Mouse (Mus musculus) MEL (cell line): ENCODE data around the gene Mrpl43. TPM values are rescaled to one million over a fixed set of nuclear protein-coding genes. Genes with fewer than 3 reads are reported as not detected.

Experiments
- DNase-seq: peaks from one replicate; pipeline ENCODE4 v3.0.0; 2011; ENCODE audit warnings: low read depth, low spot score
- H3K27ac ChIP-seq: 2 replicates; pipeline ENCODE4 v1.5.1; 2012; ENCODE audit warnings: low read depth, mild to moderate bottlenecking, control low read depth, low read length, moderate library complexity; ENCODE audit not compliant: control insufficient read depth
- H3K27me3 ChIP-seq, 2 experiments: fragments of 150-350 bp in 1 of 2; sonication (generic) in 1 of 2; 2 replicates each; pipeline ENCODE4 v1.6.1; 2012; ENCODE audit warnings: low read length in 2 of 2, mild to moderate bottlenecking in 2 of 2, improper control_type of control experiment in 1 of 2, moderate library complexity in 1 of 2; ENCODE audit not compliant: insufficient read depth in 2 of 2, control insufficient read depth in 1 of 2
- H3K36me3 ChIP-seq, 2 experiments: 2 replicates each; pipeline ENCODE4 v1.6.1; 2012 to 2014; ENCODE audit warnings: low read length in 2 of 2, improper control_type of control experiment in 1 of 2, inconsistent platforms in 1 of 2, mild to moderate bottlenecking in 1 of 2; ENCODE audit not compliant: insufficient read depth in 2 of 2, control insufficient read depth in 1 of 2
- H3K4me1 ChIP-seq, 2 experiments: fragments of 150-350 bp in 1 of 2; sonication (generic) in 1 of 2; 2 replicates each; pipeline ENCODE4 v1.6.1; 2012; ENCODE audit warnings: low read length in 2 of 2, improper control_type of control experiment in 1 of 2, mild to moderate bottlenecking in 1 of 2; ENCODE audit not compliant: insufficient read depth in 2 of 2, control insufficient read depth in 1 of 2
- H3K4me3 ChIP-seq, 2 experiments: fragments of 150-350 bp in 1 of 2; sonication (generic) in 1 of 2; 2 replicates each; pipeline ENCODE4 v1.5.1; 2012; ENCODE audit warnings: low read depth in 2 of 2, low read length in 2 of 2, mild to moderate bottlenecking in 2 of 2, moderate library complexity in 2 of 2, control low read depth in 1 of 2, improper control_type of control experiment in 1 of 2; ENCODE audit not compliant: control insufficient read depth in 1 of 2, insufficient read depth in 1 of 2
- H3K79me2 ChIP-seq: 2 replicates; pipeline ENCODE4 v1.6.1; 2012; ENCODE audit warnings: mild to moderate bottlenecking, low read length, moderate library complexity; ENCODE audit not compliant: control insufficient read depth, poor library complexity, insufficient read depth
- H3K9ac ChIP-seq: 2 replicates; pipeline ENCODE4 v1.6.1; 2012; ENCODE audit warnings: low read depth, mild to moderate bottlenecking, control low read depth, low read length, moderate library complexity; ENCODE audit not compliant: control insufficient read depth, poor library complexity, severe bottlenecking
- H3K9me3 ChIP-seq: fragments of 150-350 bp; sonication (generic); replicated peaks from 2 replicates; pipeline ENCODE4 v1.6.1; 2012; ENCODE audit warnings: mild to moderate bottlenecking, low read length, improper control_type of control experiment, moderate library complexity; ENCODE audit not compliant: insufficient read depth
- BHLHE40 ChIP-seq: IDR thresholded peaks from 2 replicates; pipeline ENCODE4 v1.6.1; 2012; ENCODE audit warnings: low read depth, mild to moderate bottlenecking, inconsistent platforms, low read length, improper control_type of control experiment, borderline replicate concordance
- CHD1 ChIP-seq: IDR thresholded peaks from 2 replicates; pipeline ENCODE4 v1.6.1; 2012; ENCODE audit warnings: low read depth, mild to moderate bottlenecking, inconsistent platforms, low read length, improper control_type of control experiment
- CHD2 ChIP-seq: IDR thresholded peaks from 2 replicates; pipeline ENCODE4 v1.6.1; 2011; ENCODE audit warnings: low read length, improper control_type of control experiment
- CTCF ChIP-seq, 3 experiments: IDR thresholded peaks in 2 of 3; conservative IDR thresholded peaks in 1 of 3; 2 replicates each; pipeline ENCODE4 v1.5.1; 2011 to 2012; ENCODE audit warnings: low read length in 3 of 3, low read depth in 2 of 3, mild to moderate bottlenecking in 2 of 3, improper control_type of control experiment in 1 of 3, inconsistent platforms in 1 of 3, mixed read lengths in 1 of 3, moderate library complexity in 1 of 3; ENCODE audit not compliant: control insufficient read depth in 1 of 3, insufficient read depth in 1 of 3, poor library complexity in 1 of 3, severe bottlenecking in 1 of 3
- ELF1 ChIP-seq: IDR thresholded peaks from 2 replicates; pipeline ENCODE4 v1.6.1; 2014; ENCODE audit warnings: low read depth, mild to moderate bottlenecking, inconsistent platforms, low read length, improper control_type of control experiment, moderate library complexity
- EP300 ChIP-seq, 2 experiments: IDR thresholded peaks; 2 replicates each; pipeline ENCODE4 v1.6.1; 2011; ENCODE audit warnings: improper control_type of control experiment in 2 of 2, low read length in 2 of 2, low read depth in 1 of 2, mild to moderate bottlenecking in 1 of 2
- ETS1 ChIP-seq: IDR thresholded peaks from 2 replicates; pipeline ENCODE4 v1.6.1; 2012; ENCODE audit warnings: low read depth, mild to moderate bottlenecking, inconsistent platforms, low read length, improper control_type of control experiment, moderate library complexity
- GABPA ChIP-seq: IDR thresholded peaks from 2 replicates; pipeline ENCODE4 v1.6.1; 2012; ENCODE audit warnings: low read depth, mild to moderate bottlenecking, inconsistent platforms, low read length, improper control_type of control experiment, moderate library complexity
- GATA1 ChIP-seq: IDR thresholded peaks from 2 replicates; pipeline ENCODE4 v1.6.1; 2011; ENCODE audit warnings: low read depth, low read length, improper control_type of control experiment
- HCFC1 ChIP-seq: IDR thresholded peaks from 2 replicates; pipeline ENCODE4 v1.6.1; 2012; ENCODE audit warnings: low read depth, mild to moderate bottlenecking, inconsistent platforms, low read length, improper control_type of control experiment, moderate library complexity
- KAT2A ChIP-seq: conservative IDR thresholded peaks from 2 replicates; pipeline ENCODE4 v1.6.1; 2012; ENCODE audit warnings: low read depth, low read length, improper control_type of control experiment, inconsistent platforms
- MAFK ChIP-seq: IDR thresholded peaks from 2 replicates; pipeline ENCODE4 v1.6.1; 2011; ENCODE audit warnings: low read depth, mild to moderate bottlenecking, low read length, improper control_type of control experiment, borderline replicate concordance
- MAX ChIP-seq: IDR thresholded peaks from 2 replicates; pipeline ENCODE4 v1.6.1; 2011; ENCODE audit warnings: low read length, improper control_type of control experiment
- MEF2A ChIP-seq: IDR thresholded peaks from 2 replicates; pipeline ENCODE4 v1.6.1; 2014; ENCODE audit warnings: low read depth, mild to moderate bottlenecking, inconsistent platforms, low read length, improper control_type of control experiment; ENCODE audit not compliant: poor library complexity, insufficient replicate concordance, severe bottlenecking; ENCODE audit errors: extremely low read depth
- MYB ChIP-seq: IDR thresholded peaks from 2 replicates; pipeline ENCODE4 v1.6.1; 2011; ENCODE audit warnings: mild to moderate bottlenecking, low read depth, low read length, improper control_type of control experiment
- MYC ChIP-seq: IDR thresholded peaks from 2 replicates; pipeline ENCODE4 v1.6.1; 2011; ENCODE audit warnings: low read depth, mild to moderate bottlenecking, low read length, improper control_type of control experiment, moderate library complexity
- POLR2A ChIP-seq, 2 experiments: IDR thresholded peaks; 2 replicates each; pipeline ENCODE4 v1.6.1; 2011 to 2012; ENCODE audit warnings: low read length in 2 of 2, mild to moderate bottlenecking in 2 of 2, control low read depth in 1 of 2, improper control_type of control experiment in 1 of 2, low read depth in 1 of 2, moderate library complexity in 1 of 2; ENCODE audit not compliant: control insufficient read depth in 1 of 2, insufficient read depth in 1 of 2, poor library complexity in 1 of 2
- POLR2AphosphoS2 ChIP-seq: IDR thresholded peaks from 2 replicates; pipeline ENCODE4 v1.6.1; 2011; ENCODE audit warnings: low read length, improper control_type of control experiment
- POLR2AphosphoS5 ChIP-seq: IDR thresholded peaks from 2 replicates; pipeline ENCODE4 v1.6.1; 2012; ENCODE audit warnings: low read depth, borderline replicate concordance, mild to moderate bottlenecking, inconsistent platforms, low read length, moderate library complexity, mixed read lengths
- RAD21 ChIP-seq: IDR thresholded peaks from 2 replicates; pipeline ENCODE4 v1.6.1; 2011; ENCODE audit warnings: mild to moderate bottlenecking, low read depth, low read length, improper control_type of control experiment
- RCOR1 ChIP-seq: IDR thresholded peaks from 2 replicates; pipeline ENCODE4 v1.6.1; 2012; ENCODE audit warnings: low read depth, mild to moderate bottlenecking, inconsistent platforms, low read length, improper control_type of control experiment
- SIN3A ChIP-seq: IDR thresholded peaks from 2 replicates; pipeline ENCODE4 v1.6.1; 2012; ENCODE audit warnings: low read length, improper control_type of control experiment, inconsistent platforms
- SMC3 ChIP-seq: IDR thresholded peaks from 2 replicates; pipeline ENCODE4 v1.6.1; 2011; ENCODE audit warnings: low read depth, low read length, improper control_type of control experiment
- TAL1 ChIP-seq: IDR thresholded peaks from 2 replicates; pipeline ENCODE4 v1.6.1; 2012; ENCODE audit warnings: mild to moderate bottlenecking, inconsistent platforms, low read length, moderate library complexity, mixed read lengths
- TBP ChIP-seq: IDR thresholded peaks from 2 replicates; pipeline ENCODE4 v1.8.0; 2011; ENCODE audit warnings: low read depth, low read length, improper control_type of control experiment
- UBTF ChIP-seq: IDR thresholded peaks from 2 replicates; pipeline ENCODE4 v1.6.1; 2012; ENCODE audit warnings: low read depth, mild to moderate bottlenecking, inconsistent platforms, low read length, improper control_type of control experiment, moderate library complexity, borderline replicate concordance; ENCODE audit not compliant: insufficient read depth
- USF1 ChIP-seq: IDR thresholded peaks from 2 replicates; pipeline ENCODE4 v1.6.1; 2014; ENCODE audit warnings: low read depth, mild to moderate bottlenecking, inconsistent platforms, low read length, improper control_type of control experiment, moderate library complexity
- ZKSCAN1 ChIP-seq: IDR thresholded peaks from 2 replicates; pipeline ENCODE4 v1.6.1; 2012; ENCODE audit warnings: low read depth, mild to moderate bottlenecking, inconsistent platforms, low read length, improper control_type of control experiment, moderate library complexity
- ZMIZ1 ChIP-seq: IDR thresholded peaks from 2 replicates; pipeline ENCODE4 v1.6.1; 2012; ENCODE audit warnings: low read depth, mild to moderate bottlenecking, inconsistent platforms, low read length, improper control_type of control experiment, moderate library complexity
- ZNF384 ChIP-seq: IDR thresholded peaks from 2 replicates; pipeline ENCODE4 v1.6.1; 2012; ENCODE audit warnings: low read depth, mild to moderate bottlenecking, inconsistent platforms, low read length, improper control_type of control experiment
- polyA plus RNA-seq, 2 experiments: library from polyadenylated mRNA; stranded (reverse) in 1 of 2; unstranded in 1 of 2; fragments of >175 nt in 1 of 2; fragments of >200 nt in 1 of 2; gene quantifications; 2 replicates each; pipeline versions ENCODE4 v1.2.1 to v1.2.4; 2012; ENCODE audit warnings: low replicate concordance in 2 of 2, low read depth in 1 of 2; ENCODE audit not compliant: insufficient read length in 2 of 2, insufficient read depth in 1 of 2, missing spikeins in 1 of 2
- total RNA-seq: library from RNA; depleted of rRNA; stranded (reverse); fragments of 300-350 nt; gene quantifications from 2 replicates; pipeline ENCODE4 v1.2.3, GENCODE M21; 2012

Mrpl43 gene
- total and polyA plus RNA-seq, 3 experiments = 136 to 145 TPM; not detected in 1

- Histone ChIP-seq H3K79me2 (no peaks in the 10 kb centered on the region; the same call in 1 of the 2 replicates), H3K4me3 (peak overlapping the region; percentile 54 to 93), H3K9me3 (no peaks in the 10 kb centered on the region), H3K27ac (no peak overlapping the region)
- no peak for TF ChIP-seq GABPA
- 0 out of 2 replicates have a peak, but pooled peaks have one; percentile 17 for TF ChIP-seq BHLHE40
- TF ChIP-seq, all 39 proteins: peak for 1
- no peak for DNase-seq
- peaks cover 0 to 7% of the 10 kb centered on the region in 2 experiments; a peak in 2 of 4 replicates for H3K36me3 ChIP-seq
- peak overlapping the region; percentile 57 for H3K9ac ChIP-seq
- no peaks in the 10 kb centered on the region for H3K27me3 ChIP-seq
- H3K4me1 ChIP-seq = peaks cover 6 to 12% of the 10 kb centered on the region in 2 experiments
Measured at GRCm38 (mm10) chr19:45017909-45018308, 11.7 kb upstream of the Mrpl43 start.

DNA sequence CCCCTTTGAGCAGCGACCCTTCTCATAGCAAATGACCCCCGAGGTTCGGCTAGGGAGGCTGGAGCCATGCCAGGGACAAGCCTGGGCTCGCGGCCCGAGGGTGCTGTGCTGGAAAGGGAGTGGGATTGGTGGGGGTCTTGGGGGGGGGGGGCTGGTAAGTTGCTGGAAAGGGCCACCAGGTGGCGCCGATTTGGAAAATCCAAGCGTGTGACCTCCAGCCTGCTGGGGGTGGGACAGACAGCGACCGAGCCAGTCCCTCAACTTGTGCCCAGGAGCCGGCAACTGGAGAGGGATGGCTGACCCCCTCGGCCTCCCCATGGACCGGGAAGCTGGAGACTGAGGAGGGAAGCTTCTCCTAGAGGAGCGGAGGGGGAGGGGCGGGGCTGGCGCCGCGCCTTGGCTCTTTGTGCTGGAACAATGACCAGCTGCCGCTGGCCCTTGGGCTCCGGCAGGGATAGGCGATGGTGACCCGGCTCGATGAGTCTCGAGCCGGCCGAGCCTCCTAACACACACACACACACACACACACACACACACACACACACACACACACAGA is 11.1 kb upstream of the Mrpl43 start:
- Histone ChIP-seq H3K4me1 (peaks cover 6 to 12% of the 10 kb centered on the region in 2 experiments), H3K4me3 (peak overlapping the region; percentile 54 to 93), H3K9ac (peak overlapping the region; percentile 57), H3K9me3 (no peaks in the 10 kb centered on the region), H3K27ac (peak overlapping the region; percentile 58), H3K36me3 (peaks cover 0 to 7% of the 10 kb centered on the region in 2 experiments; a peak in 2 of 4 replicates), H3K79me2 (no peaks in the 10 kb centered on the region; the same call in 1 of the 2 replicates), H3K27me3 (no peaks in the 10 kb centered on the region)
- DNase-seq = peak; percentile 78
- TF ChIP-seq CHD1 (no peak), ETS1 (peak; percentile 20; the same call in 1 of the 2 replicates), RAD21 (no peak; the same call in 1 of the 2 replicates), POLR2A (IDR thresholded peaks at IDR 0.05; ENCODE audit: control insufficient read depth in 1 of 2, insufficient read depth in 1 of 2, low read depth in 1 of 2, low read length in 2 of 2, poor library complexity in 1 of 2) (no peak), MAX (no peak), ZKSCAN1 (no peak), ZNF384 (no peak), BHLHE40 (no peak), GABPA (no peak), CTCF (IDR thresholded peaks at IDR 0.05 in 2 of 3, conservative IDR thresholded peaks at IDR 0.05 in 1 of 3; ENCODE audit: control insufficient read depth in 1 of 3, insufficient read depth in 1 of 3, low read depth in 2 of 3, low read length in 3 of 3, poor library complexity in 1 of 3, severe bottlenecking in 1 of 3) (peak in 2 of 3 experiments; percentile 52 to 81; a peak in 5 of 6 replicates), POLR2AphosphoS5 (no peak), UBTF (no peak), EP300 (IDR thresholded peaks at IDR 0.05; ENCODE audit: low read depth in 1 of 2, low read length in 2 of 2) (no peak), TBP (no peak), MEF2A (no peak), TAL1 (no peak), GATA1 (no peak), ZMIZ1 (no peak), USF1 (no peak), RCOR1 (no peak), SIN3A (0 out of 2 replicates have a peak, but pooled peaks have one; percentile 9), MAFK (no peak), SMC3 (peak; percentile 38), KAT2A (no peak; the same call in 1 of the 2 replicates), MYC (no peak), POLR2AphosphoS2 (no peak), MYB (no peak), CHD2 (no peak), HCFC1 (0 out of 2 replicates have a peak, but pooled peaks have one; percentile 16), ELF1 (no peak)
